Mouse (Mus musculus): ENCODE data around the gene Shisa5. TPM values are rescaled to one million over a fixed set of nuclear protein-coding genes. Genes with fewer than 3 reads are reported as not detected.

Shisa5 gene
- polyA plus RNA-seq, 1 experiment from 2014 or later = 162 TPM

DNA sequence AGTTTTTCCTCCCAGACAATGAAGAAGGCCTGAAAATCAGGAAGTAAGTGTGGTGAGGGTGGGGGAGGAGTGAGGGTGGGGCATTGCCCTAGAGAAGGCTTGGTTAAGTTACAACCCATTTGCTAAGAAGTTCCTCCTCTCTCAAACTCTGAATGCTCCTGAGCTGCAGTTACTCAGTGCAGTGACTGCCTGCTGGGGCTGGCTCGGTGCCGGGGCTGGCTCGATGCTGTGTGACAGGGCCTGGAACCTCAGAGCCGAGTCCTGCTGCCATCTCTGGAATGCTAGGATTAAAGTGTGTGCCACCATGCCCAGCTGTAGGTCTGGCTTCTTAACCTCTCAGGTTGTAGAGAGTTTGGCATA is 39.2 kb upstream of the Shisa5 start:
- H3K27ac ChIP-seq (ENCODE audit: low read length) = 0 out of 2 replicates have a peak overlapping the region, but pooled peaks have one; percentile 4
- H3K4me1 ChIP-seq (ENCODE audit: control insufficient read depth, insufficient read depth, low read length) = peaks cover 22% of the 10 kb centered on the region
- no peak for ATAC-seq
- 81% methylated on average over 4 of the region's 4 CpGs for WGBS
- no peak overlapping the region for H3K4me2 ChIP-seq (ENCODE audit: low read depth, low read length)
- H3K9me3 ChIP-seq (ENCODE audit: control insufficient read depth, low read length) = no peaks in the 10 kb centered on the region
- no peaks in the 10 kb centered on the region for H3K27me3 ChIP-seq (replicated peaks; ENCODE audit: control insufficient read depth, insufficient read depth, low read length)
- H3K9ac ChIP-seq (ENCODE audit: low read depth, low read length) = peak overlapping the region; percentile 42; the same call in 1 of the 2 replicates
- H3K36me3 ChIP-seq (ENCODE audit: control insufficient read depth, insufficient read depth, low read length) = no peaks in the 10 kb centered on the region
- H3K4me3 ChIP-seq (ENCODE audit: low read length) = no peak overlapping the region

DNA sequence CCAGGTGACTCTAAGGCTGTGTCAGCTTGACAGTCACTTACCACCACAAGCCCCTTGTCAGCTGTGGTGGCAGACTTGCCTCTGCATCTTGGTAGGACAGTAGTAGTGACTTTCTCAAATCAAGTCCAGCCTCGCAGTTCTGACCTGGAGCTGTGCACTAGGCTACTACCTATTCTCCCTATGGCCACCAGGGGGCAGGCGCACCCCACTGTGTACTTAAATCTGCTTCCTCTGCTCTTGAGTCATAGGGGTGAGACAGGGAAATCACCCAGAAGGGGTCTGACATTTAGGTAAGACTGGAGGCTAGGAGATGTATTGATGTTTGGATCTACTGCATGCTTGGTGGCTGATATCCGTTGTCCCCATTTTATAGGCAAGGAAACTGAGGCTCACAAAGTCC is 37.6 kb upstream of the Shisa5 start:
- H3K9me3 ChIP-seq (ENCODE audit: control insufficient read depth, low read length) = no peaks in the 10 kb centered on the region
- peaks cover 13% of the 10 kb centered on the region for H3K4me1 ChIP-seq (ENCODE audit: control insufficient read depth, insufficient read depth, low read length)
- no peak overlapping the region for H3K9ac ChIP-seq (ENCODE audit: low read depth, low read length)
- no peaks in the 10 kb centered on the region for H3K27me3 ChIP-seq (replicated peaks; ENCODE audit: control insufficient read depth, insufficient read depth, low read length)
- ATAC-seq = 0 out of 2 replicates have a peak, but pooled peaks have one; percentile 17
- no peaks in the 10 kb centered on the region for H3K36me3 ChIP-seq (ENCODE audit: control insufficient read depth, insufficient read depth, low read length)
- H3K4me3 ChIP-seq (ENCODE audit: low read length) = no peak overlapping the region
- no peak overlapping the region for H3K4me2 ChIP-seq (ENCODE audit: low read depth, low read length)
- 7% methylated on average over 3 of the region's 3 CpGs for WGBS
- no peak overlapping the region for H3K27ac ChIP-seq (ENCODE audit: low read length)

- Histone ChIP-seq H3K27me3 (replicated peaks; ENCODE audit: control insufficient read depth, insufficient read depth, low read length) (no peaks in the 10 kb centered on the region), H3K9me3 (ENCODE audit: control insufficient read depth, low read length) (no peaks in the 10 kb centered on the region), H3K36me3 (ENCODE audit: control insufficient read depth, insufficient read depth, low read length) (no peaks in the 10 kb centered on the region), H3K9ac (ENCODE audit: low read depth, low read length) (no peak overlapping the region), H3K4me3 (ENCODE audit: low read length) (no peak overlapping the region), H3K4me2 (ENCODE audit: low read depth, low read length) (no peak overlapping the region), H3K4me1 (ENCODE audit: control insufficient read depth, insufficient read depth, low read length) (0 out of 2 replicates have a peak, but pooled peaks cover 4% of the 10 kb centered on the region), H3K27ac (ENCODE audit: low read length) (no peak overlapping the region)
- WGBS = 57% methylated on average over 2 of the region's 2 CpGs
- ATAC-seq = no peak
These were observed 35.2 kb upstream of the Shisa5 start for GRCm38 (mm10) chr9:109003201-109003600.

DNA sequence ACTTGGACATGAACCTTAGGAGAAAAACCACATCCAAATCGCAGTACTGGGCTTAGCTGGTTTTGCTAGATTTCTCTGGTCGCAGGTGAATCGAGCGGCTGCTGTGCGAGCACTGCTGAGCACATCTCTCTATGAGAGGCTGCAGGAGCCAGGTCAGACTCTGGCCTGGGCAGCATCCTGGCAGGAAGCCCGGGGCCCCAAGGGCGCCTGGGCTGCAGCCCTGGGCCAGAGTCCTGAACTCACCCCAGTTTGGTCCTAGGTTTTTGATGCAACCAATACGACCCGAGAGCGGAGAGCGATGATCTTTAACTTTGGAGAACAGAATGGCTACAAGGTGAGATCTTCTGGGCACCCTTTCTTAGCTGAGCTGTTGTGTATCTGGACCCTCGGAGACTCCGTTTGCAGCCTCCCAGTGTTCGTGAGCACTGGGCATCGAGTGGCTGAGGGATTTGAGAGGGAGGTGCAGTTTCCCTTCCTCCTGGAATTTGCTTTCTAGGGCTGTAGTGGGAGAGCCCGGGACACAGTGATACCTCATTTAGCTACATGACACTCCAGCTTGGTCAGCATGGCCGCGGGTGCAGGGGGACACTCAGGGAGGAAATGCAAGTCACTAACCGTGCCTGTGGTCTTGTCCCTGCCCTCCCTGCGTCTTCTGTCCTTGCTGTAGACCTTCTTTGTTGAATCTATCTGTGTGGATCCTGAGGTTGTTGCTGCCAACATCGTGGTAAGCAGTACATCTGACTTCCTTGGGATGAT is 31.2 kb upstream of the Shisa5 start:
- Histone ChIP-seq H3K9me3 (ENCODE audit: control insufficient read depth, low read length) (no peaks in the 10 kb centered on the region), H3K4me2 (ENCODE audit: low read depth, low read length) (no peak overlapping the region), H3K27me3 (replicated peaks; ENCODE audit: control insufficient read depth, insufficient read depth, low read length) (no peaks in the 10 kb centered on the region), H3K4me1 (ENCODE audit: control insufficient read depth, insufficient read depth, low read length) (no peaks in the 10 kb centered on the region), H3K36me3 (ENCODE audit: control insufficient read depth, insufficient read depth, low read length) (no peaks in the 10 kb centered on the region), H3K9ac (ENCODE audit: low read depth, low read length) (no peak overlapping the region), H3K4me3 (ENCODE audit: low read length) (no peak overlapping the region), H3K27ac (ENCODE audit: low read length) (no peak overlapping the region)
- WGBS = 84% methylated on average over 21 of the region's 21 CpGs
- no peak for ATAC-seq

DNA sequence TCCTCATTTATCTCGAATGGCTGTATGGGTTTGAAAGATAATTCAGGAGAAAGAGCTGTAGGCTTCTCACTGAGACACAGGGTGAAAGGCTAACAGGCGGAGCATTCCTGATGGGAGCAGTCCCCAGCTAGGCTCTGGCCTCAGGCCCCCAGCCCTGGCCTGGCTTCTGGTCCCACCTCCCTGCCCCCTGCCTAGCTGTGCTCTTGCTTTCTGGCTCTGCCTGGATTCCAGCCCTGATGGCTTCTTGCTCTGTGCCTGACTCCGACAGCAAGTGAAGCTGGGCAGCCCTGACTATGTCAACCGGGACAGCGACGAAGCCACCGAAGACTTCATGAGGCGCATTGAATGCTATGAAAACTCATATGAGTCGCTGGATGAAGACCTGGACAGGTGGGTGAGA is 30.3 kb upstream of the Shisa5 start:
- no peak for ATAC-seq
- Histone ChIP-seq H3K9ac (ENCODE audit: low read depth, low read length) (no peak overlapping the region), H3K4me1 (ENCODE audit: control insufficient read depth, insufficient read depth, low read length) (no peaks in the 10 kb centered on the region), H3K27ac (ENCODE audit: low read length) (no peak overlapping the region), H3K4me3 (ENCODE audit: low read length) (no peak overlapping the region), H3K27me3 (replicated peaks; ENCODE audit: control insufficient read depth, insufficient read depth, low read length) (no peaks in the 10 kb centered on the region), H3K9me3 (ENCODE audit: control insufficient read depth, low read length) (no peaks in the 10 kb centered on the region), H3K4me2 (ENCODE audit: low read depth, low read length) (no peak overlapping the region), H3K36me3 (ENCODE audit: control insufficient read depth, insufficient read depth, low read length) (no peaks in the 10 kb centered on the region)
- 84% methylated on average over 9 of the region's 9 CpGs for WGBS

DNA sequence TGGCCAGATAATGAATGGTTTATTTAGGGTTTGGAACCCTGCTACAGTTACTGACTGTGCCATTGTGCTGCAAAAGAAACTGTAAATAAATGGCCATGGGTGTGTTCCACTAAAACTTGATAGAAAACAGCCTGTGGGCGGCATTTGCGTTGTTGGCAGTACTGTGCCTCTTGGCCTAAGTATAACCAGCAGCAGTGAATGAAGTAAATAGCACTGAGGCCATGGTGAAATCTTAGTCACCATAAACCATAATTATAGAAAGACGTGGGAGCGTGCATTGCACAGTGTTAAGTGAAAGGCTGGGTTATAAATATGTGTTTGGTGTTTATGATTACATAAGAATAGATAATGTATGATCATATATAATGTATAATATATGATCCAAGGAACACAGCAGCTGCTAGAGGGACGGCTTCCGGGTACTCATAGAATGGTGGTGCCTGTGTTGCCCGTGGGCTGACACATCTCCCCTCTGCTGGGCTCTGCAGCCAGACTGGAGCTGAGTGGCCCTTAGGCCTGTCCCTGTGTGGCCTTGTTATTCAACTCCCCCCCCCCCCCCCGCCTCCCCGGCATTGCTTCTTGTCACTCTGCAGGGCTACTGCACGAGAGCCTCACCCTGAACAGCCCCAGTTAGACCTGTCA is 29.2 kb upstream of the Shisa5 start:
- Histone ChIP-seq H3K27me3 (replicated peaks; ENCODE audit: control insufficient read depth, insufficient read depth, low read length) (no peaks in the 10 kb centered on the region), H3K9ac (ENCODE audit: low read depth, low read length) (peak overlapping the region; percentile 13; the same call in 1 of the 2 replicates), H3K27ac (ENCODE audit: low read length) (no peak overlapping the region), H3K36me3 (ENCODE audit: control insufficient read depth, insufficient read depth, low read length) (no peaks in the 10 kb centered on the region), H3K4me3 (ENCODE audit: low read length) (no peak overlapping the region), H3K4me2 (ENCODE audit: low read depth, low read length) (no peak overlapping the region), H3K4me1 (ENCODE audit: control insufficient read depth, insufficient read depth, low read length) (no peaks in the 10 kb centered on the region), H3K9me3 (ENCODE audit: control insufficient read depth, low read length) (no peaks in the 10 kb centered on the region)
- 59% methylated on average over 10 of the region's 10 CpGs for WGBS
- no peak; the same call in 1 of the 2 replicates for ATAC-seq

DNA sequence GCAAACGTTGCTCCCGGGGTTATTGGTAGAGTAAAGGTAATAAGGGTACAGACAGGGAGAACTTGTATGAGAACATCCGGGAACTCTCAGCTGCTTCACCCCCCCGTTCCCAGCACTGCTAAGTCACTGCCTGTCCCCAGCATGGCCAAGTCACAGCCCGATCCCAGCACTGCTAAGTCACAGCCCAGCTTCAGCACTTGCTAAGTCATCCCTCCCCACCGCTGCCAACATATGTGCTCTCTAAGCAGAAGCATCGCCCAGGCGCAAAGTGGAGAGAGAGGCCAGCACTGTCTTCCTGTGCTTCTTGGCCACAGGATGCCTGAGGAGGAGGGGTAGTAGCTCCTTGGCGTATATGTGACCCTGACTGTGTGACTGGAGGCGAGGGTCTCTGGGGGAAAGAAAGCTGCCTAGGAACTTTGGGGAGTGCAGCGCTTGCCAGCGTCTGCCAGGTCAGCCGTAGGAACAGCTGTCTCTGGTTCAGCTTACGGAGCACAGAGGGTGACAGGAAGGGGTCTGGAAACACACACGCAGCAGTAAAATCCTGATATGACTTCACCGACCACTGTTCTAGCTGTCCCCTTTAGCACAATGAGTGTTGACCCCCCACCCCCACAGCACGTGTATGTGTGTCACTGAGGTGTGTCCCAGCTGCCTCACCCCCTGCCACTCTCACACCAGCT is 28.6 kb upstream of the Shisa5 start:
- Histone ChIP-seq H3K4me3 (ENCODE audit: low read length) (no peak overlapping the region), H3K4me1 (ENCODE audit: control insufficient read depth, insufficient read depth, low read length) (no peaks in the 10 kb centered on the region), H3K9ac (ENCODE audit: low read depth, low read length) (peak overlapping the region; percentile 13; the same call in 1 of the 2 replicates), H3K27me3 (replicated peaks; ENCODE audit: control insufficient read depth, insufficient read depth, low read length) (no peaks in the 10 kb centered on the region), H3K4me2 (ENCODE audit: low read depth, low read length) (no peak overlapping the region), H3K27ac (ENCODE audit: low read length) (no peak overlapping the region), H3K36me3 (ENCODE audit: control insufficient read depth, insufficient read depth, low read length) (no peaks in the 10 kb centered on the region), H3K9me3 (ENCODE audit: control insufficient read depth, low read length) (no peaks in the 10 kb centered on the region)
- ATAC-seq = no peak; the same call in 1 of the 2 replicates
- WGBS = 45% methylated on average over 17 of the region's 17 CpGs

- peaks cover 4% of the 10 kb centered on the region; the same call in 1 of the 2 replicates for H3K4me1 ChIP-seq (ENCODE audit: control insufficient read depth, insufficient read depth, low read length)
- H3K4me3 ChIP-seq (ENCODE audit: low read length) = no peak overlapping the region
- H3K4me2 ChIP-seq (ENCODE audit: low read depth, low read length) = no peak overlapping the region
- 78% methylated on average over 14 of the region's 14 CpGs for WGBS
- H3K27me3 ChIP-seq (replicated peaks; ENCODE audit: control insufficient read depth, insufficient read depth, low read length) = no peaks in the 10 kb centered on the region
- no peak overlapping the region for H3K27ac ChIP-seq (ENCODE audit: low read length)
- no peaks in the 10 kb centered on the region for H3K9me3 ChIP-seq (ENCODE audit: control insufficient read depth, low read length)
- ATAC-seq = no peak
- H3K9ac ChIP-seq (ENCODE audit: low read depth, low read length) = 0 out of 2 replicates have a peak overlapping the region, but pooled peaks have one; percentile 13
- no peaks in the 10 kb centered on the region for H3K36me3 ChIP-seq (ENCODE audit: control insufficient read depth, insufficient read depth, low read length)
These were observed 28.1 kb upstream of the Shisa5 start for GRCm38 (mm10) chr9:109010316-109010690.

GRCm38 (mm10) chr9:109015397-109015796 is 23.0 kb upstream of the Shisa5 start:
- Histone ChIP-seq H3K4me3 (ENCODE audit: low read length) (no peak overlapping the region), H3K4me1 (ENCODE audit: control insufficient read depth, insufficient read depth, low read length) (peaks cover 9% of the 10 kb centered on the region; the same call in 1 of the 2 replicates), H3K4me2 (ENCODE audit: low read depth, low read length) (no peak overlapping the region), H3K27me3 (replicated peaks; ENCODE audit: control insufficient read depth, insufficient read depth, low read length) (no peaks in the 10 kb centered on the region), H3K27ac (ENCODE audit: low read length) (0 out of 2 replicates have a peak overlapping the region, but pooled peaks have one; percentile 23), H3K9ac (ENCODE audit: low read depth, low read length) (no peak overlapping the region), H3K9me3 (ENCODE audit: control insufficient read depth, low read length) (no peaks in the 10 kb centered on the region), H3K36me3 (ENCODE audit: control insufficient read depth, insufficient read depth, low read length) (no peaks in the 10 kb centered on the region)
- ATAC-seq = peak; percentile 89
- WGBS = 41% methylated on average over 8 of the region's 8 CpGs
